Mouse (Mus musculus): ENCODE data around the gene Ppp1r12c.

GRCm38 (mm10) chr7:4539019-4539418 is 37.5 kb upstream of the Ppp1r12c start:
- TF ChIP-seq CTCF (IDR thresholded peaks at IDR 0.05; ENCODE audit: low read depth): no peak
- no peak for TF ChIP-seq EP300 (IDR thresholded peaks at IDR 0.05; ENCODE audit: low read depth)
